Mouse (Mus musculus) ES-E14 (cell line): ENCODE measurements around the gene Tmem44. TPM values are rescaled to one million over a fixed set of nuclear protein-coding genes. Genes with fewer than 3 reads are reported as not detected.

Experiments used
- DNase-seq: peaks from one replicate; pipeline ENCODE4 v3.0.0-alpha.2; 2013; ENCODE audit warnings: low read depth, low spot score
- H3K27ac ChIP-seq: 2 replicates; pipeline ENCODE4 v1.5.1; 2012; ENCODE audit warnings: low read depth, mild to moderate bottlenecking, low read length, moderate library complexity, mixed read lengths; ENCODE audit not compliant: poor library complexity, insufficient read depth, severe bottlenecking
- H3K36me3 ChIP-seq: 2 replicates; pipeline ENCODE4 v1.6.1; 2012; ENCODE audit warnings: mild to moderate bottlenecking, low read length, moderate library complexity, mixed read lengths; ENCODE audit not compliant: control insufficient read depth, poor library complexity, insufficient read depth, severe bottlenecking
- H3K4me1 ChIP-seq, 2 experiments: fragments of 150-350 bp in 1 of 2; sonication (generic) in 1 of 2; 2 replicates each; pipeline ENCODE4 v1.6.1; 2012; ENCODE audit warnings: low read length in 2 of 2, mild to moderate bottlenecking in 1 of 2, mixed read lengths in 1 of 2; ENCODE audit not compliant: control insufficient read depth in 2 of 2, insufficient read depth in 2 of 2, poor library complexity in 1 of 2
- H3K4me3 ChIP-seq, 2 experiments: fragments of 150-350 bp in 1 of 2; sonication (generic) in 1 of 2; 2 replicates each; pipeline ENCODE4 v1.5.1; 2012; ENCODE audit warnings: low read length in 2 of 2, low read depth in 1 of 2, mild to moderate bottlenecking in 1 of 2, mixed read lengths in 1 of 2; ENCODE audit not compliant: insufficient read depth in 1 of 2, poor library complexity in 1 of 2, severe bottlenecking in 1 of 2
- H3K9ac ChIP-seq: 2 replicates; pipeline ENCODE4 v1.6.1; 2012; ENCODE audit warnings: low read depth, mild to moderate bottlenecking, low read length, mixed read lengths; ENCODE audit not compliant: poor library complexity, insufficient read depth, severe bottlenecking
- H3K9me3 ChIP-seq: fragments of 150-350 bp; sonication (generic); 2 replicates; pipeline ENCODE4 v1.6.1; 2012; ENCODE audit warnings: low read depth, mild to moderate bottlenecking, low read length; ENCODE audit not compliant: control insufficient read depth, insufficient read depth
- CHD2 ChIP-seq: IDR thresholded peaks from 2 replicates; pipeline ENCODE4 v1.6.1; 2014; ENCODE audit warnings: mild to moderate bottlenecking, low read depth, low read length, inconsistent platforms
- HCFC1 ChIP-seq: IDR thresholded peaks from 2 replicates; pipeline ENCODE4 v1.6.1; 2012; ENCODE audit warnings: low read length, inconsistent platforms, borderline replicate concordance; ENCODE audit not compliant: insufficient read depth
- MAFK ChIP-seq: IDR thresholded peaks from 2 replicates; pipeline ENCODE4 v1.6.1; 2014; ENCODE audit warnings: mild to moderate bottlenecking, low read depth, low read length, inconsistent platforms; ENCODE audit not compliant: insufficient read depth
- ZC3H11A ChIP-seq: IDR thresholded peaks from 2 replicates; pipeline ENCODE4 v1.6.1; 2012; ENCODE audit warnings: low read depth, mild to moderate bottlenecking, inconsistent platforms, low read length, borderline replicate concordance
- ZNF384 ChIP-seq: IDR thresholded peaks from 2 replicates; pipeline ENCODE4 v1.6.1; 2012; ENCODE audit warnings: low read depth, low read length, inconsistent platforms
- in situ Hi-C, 2 experiments: fragments of 600-800 bp; cut with MboI; formaldehyde crosslinking; loops; one replicate each; pipeline ENCODE4 v1.15.1; 2025; ENCODE audit warnings: low sequenced_read_pairs in 2 of 2, inconsistent platforms in 1 of 2; ENCODE audit not compliant: unreplicated experiment in 2 of 2
- total RNA-seq: library from RNA; depleted of rRNA; stranded (reverse); fragments of 300-350 nt; gene quantifications from 2 replicates; pipeline ENCODE4 v1.2.3, GENCODE M21; 2012

Tmem44 gene
- total RNA-seq, 1 experiment = 4.2 TPM

- Histone ChIP-seq H3K4me3 (no peak overlapping the region), H3K27ac (no peak overlapping the region), H3K36me3 (no peaks in the 10 kb centered on the region), H3K9me3 (no peaks in the 10 kb centered on the region), H3K4me1 (peaks cover 0 to 3% of the 10 kb centered on the region in 2 experiments; a peak in 1 of 4 replicates), H3K9ac (no peak overlapping the region)
- in situ Hi-C loops = no loop called here
- no peak for TF ChIP-seq ZC3H11A
- TF ChIP-seq ZNF384 = no peak
- TF ChIP-seq MAFK = no peak
- TF ChIP-seq CHD2 = no peak
- no peak for TF ChIP-seq HCFC1
- no peak for DNase-seq
These were observed 45.2 kb downstream of the Tmem44 start for GRCm38 (mm10) chr16:30505311-30506031.

- H3K9ac ChIP-seq = no peak overlapping the region
- no peak for DNase-seq
- H3K27ac ChIP-seq = no peak overlapping the region
- no peaks in the 10 kb centered on the region for H3K9me3 ChIP-seq
- peaks cover 1 to 3% of the 10 kb centered on the region in 2 experiments; a peak in 2 of 4 replicates for H3K4me1 ChIP-seq
- H3K4me3 ChIP-seq = no peak overlapping the region
- no peaks in the 10 kb centered on the region for H3K36me3 ChIP-seq
- TF ChIP-seq HCFC1 = no peak
- no peak for TF ChIP-seq ZNF384
- in situ Hi-C loops = no loop called here
These were observed 45.8 kb downstream of the Tmem44 start for GRCm38 (mm10) chr16:30504856-30505255.

- TF ChIP-seq MAFK (no peak), ZC3H11A (peak; percentile 28; the same call in 1 of the 2 replicates), ZNF384 (no peak), HCFC1 (no peak)
- in situ Hi-C loops = no loop called here
- Histone ChIP-seq H3K27ac (no peak overlapping the region), H3K36me3 (no peaks in the 10 kb centered on the region), H3K9me3 (no peaks in the 10 kb centered on the region), H3K4me3 (no peak overlapping the region), H3K4me1 (peaks cover 1 to 8% of the 10 kb centered on the region in 2 experiments; a peak in 2 of 4 replicates), H3K9ac (no peak overlapping the region)
- no peak for DNase-seq
These were observed 46.7 kb downstream of the Tmem44 start for GRCm38 (mm10) chr16:30503958-30504357.

GRCm38 (mm10) chr16:30502221-30502891 lies 48.3 kb downstream of the Tmem44 start:
- Histone ChIP-seq H3K9me3 (no peaks in the 10 kb centered on the region), H3K4me3 (no peak overlapping the region)
- in situ Hi-C loops = no loop called here

More at GRCm38 (mm10) chr16:30502221-30502891, 48.3 kb downstream of the Tmem44 start:
- Histone ChIP-seq H3K36me3 (no peaks in the 10 kb centered on the region), H3K27ac (no peak overlapping the region), H3K4me1 (peaks cover 1 to 8% of the 10 kb centered on the region in 2 experiments; a peak in 2 of 4 replicates), H3K9ac (no peak overlapping the region)
- TF ChIP-seq MAFK (no peak), HCFC1 (no peak), ZC3H11A (no peak), CHD2 (no peak), ZNF384 (no peak)
- DNase-seq = no peak
